Mouse (Mus musculus) heart, embryonic 13.5 days (tissue): ENCODE measurements around the gene Gm11992. TPM values are rescaled to one million over a fixed set of nuclear protein-coding genes. Genes with fewer than 3 reads are reported as not detected.

Source experiments
- ATAC-seq: fragments of 200-750 bp; cut with Nextera tagmentation; 2 replicates; pipeline ENCODE4 v1.8.0; 2017; ENCODE audit warnings: moderate TSS enrichment; ENCODE audit not compliant: insufficient number of reproducible peaks, low FRiP score, low TSS enrichment; ENCODE audit errors: extremely low read depth
- H3K27ac ChIP-seq: fragments of 300-500 bp; sonication (generic); replicated peaks from 2 replicates; pipeline ENCODE4 v1.5.1; 2015; ENCODE audit warnings: moderate library complexity, mild to moderate bottlenecking, inconsistent platforms
- H3K27me3 ChIP-seq: fragments of 300-500 bp; sonication (generic); replicated peaks from 2 replicates; pipeline ENCODE4 v1.6.1; 2015; ENCODE audit warnings: mild to moderate bottlenecking, inconsistent platforms
- H3K36me3 ChIP-seq: fragments of 300-500 bp; sonication (generic); 2 replicates; pipeline ENCODE4 v1.6.1; 2015; ENCODE audit warnings: mild to moderate bottlenecking, inconsistent platforms
- H3K4me1 ChIP-seq: fragments of 300-500 bp; sonication (generic); 2 replicates; pipeline ENCODE4 v1.6.1; 2015; ENCODE audit warnings: inconsistent platforms
- H3K4me2 ChIP-seq: fragments of 300-500 bp; sonication (generic); 2 replicates; pipeline ENCODE4 v1.6.1; 2015; ENCODE audit warnings: inconsistent platforms, mild to moderate bottlenecking, moderate library complexity
- H3K4me3 ChIP-seq: fragments of 300-500 bp; sonication (generic); 2 replicates; pipeline ENCODE4 v1.5.1; 2015; ENCODE audit warnings: moderate library complexity, mild to moderate bottlenecking, inconsistent platforms
- H3K9ac ChIP-seq: fragments of 300-500 bp; sonication (generic); 2 replicates; pipeline ENCODE4 v1.6.1; 2015; ENCODE audit warnings: inconsistent platforms, mild to moderate bottlenecking, moderate library complexity
- H3K9me3 ChIP-seq: fragments of 300-500 bp; sonication (generic); 2 replicates; pipeline ENCODE4 v1.6.1; 2016; ENCODE audit warnings: inconsistent platforms
- WGBS: fragments of 180-500 bp; shearing (Covaris S2); methylation state at CpG from one replicate; pipeline ENCODE4 v1.1.7; 2015; ENCODE audit warnings: mixed read lengths; 5-methylcytosine and 5-hydroxymethylcytosine counted together
- polyA plus RNA-seq: library from polyadenylated mRNA; unstranded; fragments of >200 nt; fragmentation: Nextera tagmentation; extraction: Ambion mirVana; gene quantifications from 2 replicates; pipeline ENCODE4 v1.2.1, GENCODE M21; 2015

The Gm11992 gene
- polyA plus RNA-seq: 2.3 and 3.7 TPM in 2 replicates

DNA sequence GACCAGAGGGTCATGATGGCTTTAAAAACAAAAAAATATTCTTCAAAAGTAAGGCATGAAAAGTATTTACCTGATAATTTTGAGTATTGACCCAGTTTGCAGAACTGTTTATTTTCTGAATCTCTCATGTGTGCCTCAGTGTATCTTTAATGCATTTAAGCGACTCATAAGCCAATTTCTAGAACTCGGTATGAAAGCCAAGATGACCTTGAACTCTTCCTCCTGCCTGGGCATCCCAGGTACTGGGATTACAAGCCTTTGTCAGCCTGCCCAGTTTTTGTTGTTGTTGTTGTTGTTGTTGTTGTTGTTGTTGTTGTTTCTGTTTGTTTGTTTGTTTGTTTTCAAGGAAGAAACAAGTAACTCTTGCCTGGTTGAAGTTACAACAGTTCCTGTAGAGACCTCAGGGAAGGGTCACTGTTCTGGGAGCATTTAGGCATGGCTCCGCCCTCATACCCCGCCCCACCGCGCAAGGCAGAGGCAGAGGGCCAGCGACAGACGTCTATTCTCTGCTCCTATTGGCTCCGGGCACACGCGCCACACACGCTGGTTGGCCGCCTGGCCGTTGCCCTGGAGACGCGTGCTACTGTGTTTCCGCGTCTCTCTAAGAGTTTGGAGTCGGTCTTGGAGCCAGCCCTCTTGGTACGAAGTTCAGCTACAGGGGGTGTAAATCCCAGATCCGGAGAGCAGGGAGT is at the start of gene Gm11992:
Gm11992 (plus strand) TSS at position 584 of the 692 bp plus-strand sequence.
- Histone ChIP-seq H3K4me1 (peaks cover 48% of the 10 kb centered on the region), H3K27ac (peak within 1 kb of the TSS; percentile 87), H3K4me3 (peak within 1 kb of the TSS; percentile 58), H3K27me3 (peaks cover 12% of the 10 kb centered on the region), H3K4me2 (peak within 1 kb of the TSS; percentile 88), H3K9ac (peak within 1 kb of the TSS; percentile 67), H3K36me3 (no peaks in the 10 kb centered on the region), H3K9me3 (no peaks in the 10 kb centered on the region)
- ATAC-seq: peak; percentile 84
- WGBS: 4% methylated on average over 21 of the region's 21 CpGs

DNA sequence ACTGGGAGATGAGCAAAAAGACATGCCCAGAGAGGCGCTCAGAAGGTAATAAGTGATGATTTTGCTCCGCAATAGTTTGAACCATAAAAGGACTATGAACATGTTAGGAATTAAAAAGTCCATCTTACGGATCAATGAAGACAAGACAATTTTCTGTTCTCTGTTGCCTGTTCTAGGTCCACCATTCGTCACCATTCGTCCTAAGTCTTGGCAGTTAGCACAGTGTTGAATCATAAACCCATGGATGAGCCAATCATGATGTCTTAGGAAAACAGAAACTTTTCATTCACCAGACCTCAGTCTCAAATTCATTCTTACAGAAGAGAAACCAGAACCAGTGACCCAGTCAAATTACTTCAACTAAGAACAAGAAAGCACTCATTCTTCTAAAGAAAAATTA is 39.6 kb upstream of the Gm11992 start:
- Histone ChIP-seq H3K36me3 (peaks cover 48% of the 10 kb centered on the region), H3K9me3 (no peaks in the 10 kb centered on the region), H3K4me3 (no peak overlapping the region), H3K9ac (no peak overlapping the region), H3K27ac (no peak overlapping the region), H3K27me3 (no peaks in the 10 kb centered on the region), H3K4me1 (peaks cover 23% of the 10 kb centered on the region), H3K4me2 (no peak overlapping the region)
- no peak for ATAC-seq
- 95% methylated on average over 5 of the region's 5 CpGs for WGBS

- Histone ChIP-seq H3K27me3 (0 out of 2 replicates have a peak, but pooled peaks cover 3% of the 10 kb centered on the region), H3K4me2 (peak overlapping the region; percentile 94), H3K4me1 (peaks cover 23% of the 10 kb centered on the region), H3K4me3 (peak overlapping the region; percentile 90), H3K27ac (peak overlapping the region; percentile 95), H3K9ac (peak overlapping the region; percentile 95), H3K9me3 (no peaks in the 10 kb centered on the region), H3K36me3 (peaks cover 31% of the 10 kb centered on the region)
- ATAC-seq: no peak
- WGBS: under 1% methylated on average over 7 of the region's 7 CpGs
These were observed 38.0 kb upstream of the Gm11992 start for GRCm38 (mm10) chr11:9010416-9010815.

DNA sequence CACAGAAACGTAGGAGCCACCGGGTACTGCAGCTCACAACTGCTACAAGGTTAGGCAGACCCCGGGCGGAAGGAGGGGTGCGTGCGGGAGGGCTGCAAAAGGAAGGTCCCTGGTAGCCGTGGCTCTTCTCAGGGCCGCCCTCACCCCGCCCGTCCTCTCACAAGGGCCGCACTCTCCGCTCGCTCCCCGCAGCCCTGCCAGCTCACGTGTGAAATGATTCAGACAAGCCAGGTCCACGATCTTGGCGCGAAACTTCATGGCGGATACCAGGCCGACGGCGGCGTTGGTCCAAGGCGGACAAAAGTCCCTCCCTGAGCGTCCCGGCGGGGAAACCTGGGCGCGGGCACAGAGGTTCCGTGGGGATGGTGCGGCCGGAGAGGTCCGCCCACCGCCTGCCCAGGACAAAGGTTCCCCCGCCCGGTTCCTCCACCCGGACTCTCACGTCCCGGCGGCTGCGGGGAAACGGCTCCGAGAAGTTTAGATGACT is 37.5 kb upstream of the Gm11992 start, which contains the start of gene Hus1:
Hus1 (minus strand) TSS at position 339 of the 487 bp plus-strand sequence.
- Histone ChIP-seq H3K9ac (peak within 1 kb of the TSS; percentile 95), H3K27me3 (0 out of 2 replicates have a peak, but pooled peaks cover 3% of the 10 kb centered on the region), H3K4me2 (peak within 1 kb of the TSS; percentile 94), H3K27ac (peak within 1 kb of the TSS; percentile 95), H3K4me3 (peak within 1 kb of the TSS; percentile 90), H3K4me1 (peaks cover 23% of the 10 kb centered on the region), H3K9me3 (no peaks in the 10 kb centered on the region), H3K36me3 (peaks cover 26% of the 10 kb centered on the region)
- ATAC-seq: peak; percentile 76
- WGBS: 0% methylated on average over 43 of the region's 43 CpGs

DNA sequence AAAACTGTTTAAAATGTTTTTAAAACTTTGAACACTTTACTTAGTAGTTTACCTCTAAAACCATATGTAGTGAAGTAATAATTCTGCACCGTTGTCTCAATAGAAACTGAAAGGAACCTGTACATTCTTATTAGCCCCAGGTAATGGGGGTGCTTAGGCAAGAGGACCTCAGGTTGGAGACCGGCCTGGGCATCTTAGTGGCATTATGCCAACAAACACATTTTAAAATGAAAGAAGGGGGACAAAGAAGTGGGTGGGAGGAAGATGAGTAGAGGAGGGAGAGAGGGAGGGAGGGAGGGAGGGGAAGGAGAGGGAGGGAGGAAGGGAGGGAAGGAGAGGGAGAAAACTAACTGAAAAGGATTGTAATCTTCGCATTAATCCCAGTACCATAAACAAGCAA is 37.0 kb upstream of the Gm11992 start:
- peak overlapping the region; percentile 95 for H3K27ac ChIP-seq
- WGBS: 3% methylated on average over 3 of the region's 3 CpGs
- ATAC-seq: no peak

GRCm38 (mm10) chr11:9014740-9015139 is 33.7 kb upstream of the Gm11992 start:
- H3K9ac ChIP-seq: no peak overlapping the region
- ATAC-seq: no peak
- H3K36me3 ChIP-seq: no peaks in the 10 kb centered on the region
- no peak overlapping the region for H3K4me2 ChIP-seq
- no peak overlapping the region for H3K4me3 ChIP-seq
- H3K9me3 ChIP-seq: no peaks in the 10 kb centered on the region
- H3K27me3 ChIP-seq: 0 out of 2 replicates have a peak, but pooled peaks cover 3% of the 10 kb centered on the region
- 82% methylated on average over 3 of the region's 3 CpGs for WGBS
- H3K4me1 ChIP-seq: peaks cover 7% of the 10 kb centered on the region
- H3K27ac ChIP-seq: no peak overlapping the region

More for the DNA sequence above, 37.0 kb upstream of the Gm11992 start:
- peaks cover 23% of the 10 kb centered on the region for H3K4me1 ChIP-seq
- peaks cover 23% of the 10 kb centered on the region for H3K36me3 ChIP-seq
- H3K9me3 ChIP-seq: no peaks in the 10 kb centered on the region
- peak overlapping the region; percentile 95 for H3K9ac ChIP-seq
- H3K27me3 ChIP-seq: 0 out of 2 replicates have a peak, but pooled peaks cover 3% of the 10 kb centered on the region
- peak overlapping the region; percentile 94 for H3K4me2 ChIP-seq
- peak overlapping the region; percentile 90 for H3K4me3 ChIP-seq

DNA sequence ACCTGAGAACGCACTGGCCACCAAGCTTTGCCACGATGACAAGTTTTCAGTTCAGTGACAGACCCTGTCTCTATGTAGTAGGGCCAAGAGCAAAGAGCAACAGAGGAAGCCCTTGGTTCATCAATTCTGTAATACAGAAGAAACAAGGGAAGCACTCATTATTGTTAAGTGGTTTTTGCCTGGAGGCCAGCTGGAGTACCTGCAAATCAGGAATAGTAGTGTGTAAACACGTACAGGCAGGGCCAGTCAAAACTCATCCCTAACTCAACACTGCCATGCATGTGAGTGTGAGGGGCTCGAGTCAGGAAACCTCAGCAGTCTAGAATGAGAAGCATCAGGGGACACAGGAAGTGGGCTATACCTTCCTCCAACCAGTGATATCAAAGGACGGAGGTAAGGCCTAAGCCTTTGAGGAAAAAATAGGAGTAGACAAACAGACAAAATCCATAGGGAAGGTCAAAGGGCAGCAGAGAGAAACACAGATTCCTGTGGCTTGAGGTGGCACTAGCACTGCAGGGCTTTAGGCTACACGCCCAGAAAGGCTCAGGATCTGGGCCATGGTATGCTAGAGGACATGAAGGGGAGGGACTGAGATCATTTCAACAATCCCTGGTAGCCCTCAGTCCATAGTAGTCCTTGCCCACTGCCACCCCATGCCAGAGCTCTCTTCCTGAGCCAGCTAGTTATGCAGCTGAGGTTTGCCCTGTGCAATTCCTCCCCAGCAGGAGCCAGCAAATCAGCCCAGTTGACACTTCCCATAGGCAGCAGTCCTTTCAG is 29.7 kb upstream of the Gm11992 start:
- 0 out of 2 replicates have a peak, but pooled peaks cover 3% of the 10 kb centered on the region for H3K27me3 ChIP-seq
- H3K9me3 ChIP-seq: no peaks in the 10 kb centered on the region
- WGBS: 71% methylated on average over 6 of the region's 6 CpGs
- no peak overlapping the region for H3K4me2 ChIP-seq
- no peak overlapping the region for H3K27ac ChIP-seq
- no peak overlapping the region for H3K4me3 ChIP-seq
- H3K9ac ChIP-seq: no peak overlapping the region
- ATAC-seq: no peak
- no peaks in the 10 kb centered on the region for H3K36me3 ChIP-seq
- no peaks in the 10 kb centered on the region for H3K4me1 ChIP-seq

- H3K4me1 ChIP-seq: peaks cover 6% of the 10 kb centered on the region; the same call in 1 of the 2 replicates
- 86% methylated on average over 5 of the region's 5 CpGs for WGBS
- no peak overlapping the region for H3K4me2 ChIP-seq
- no peak overlapping the region for H3K4me3 ChIP-seq
- no peak overlapping the region for H3K27ac ChIP-seq
- H3K9ac ChIP-seq: no peak overlapping the region
- no peak for ATAC-seq
- no peaks in the 10 kb centered on the region for H3K9me3 ChIP-seq
- no peaks in the 10 kb centered on the region for H3K27me3 ChIP-seq
- no peaks in the 10 kb centered on the region for H3K36me3 ChIP-seq
These were observed 28.2 kb upstream of the Gm11992 start for GRCm38 (mm10) chr11:9020207-9020606.

DNA sequence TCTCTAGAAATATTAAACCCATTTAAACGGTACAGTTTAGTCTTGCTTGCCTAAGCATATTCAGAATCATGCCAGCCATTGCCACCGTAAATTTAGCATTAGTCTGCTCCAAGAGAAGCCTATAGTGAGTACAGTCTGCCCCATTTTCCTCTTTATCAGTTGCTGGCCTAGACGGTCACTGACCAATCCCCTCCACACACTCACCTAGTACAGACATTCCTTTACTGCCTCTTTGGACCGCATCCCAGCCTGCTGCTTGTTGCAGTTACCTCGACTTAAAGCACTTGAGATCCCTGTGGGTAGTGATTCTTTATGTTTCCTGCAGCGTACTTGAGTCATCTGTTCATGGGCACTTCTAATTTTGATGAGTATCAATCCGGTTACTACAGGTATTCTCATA is 23.6 kb upstream of the Gm11992 start:
- H3K36me3 ChIP-seq: no peaks in the 10 kb centered on the region
- no peak overlapping the region for H3K4me3 ChIP-seq
- 58% methylated on average over 7 of the region's 7 CpGs for WGBS
- peak overlapping the region; percentile 28; the same call in 1 of the 2 replicates for H3K27ac ChIP-seq
- no peak for ATAC-seq
- H3K9me3 ChIP-seq: no peaks in the 10 kb centered on the region
- no peak overlapping the region for H3K9ac ChIP-seq
- no peaks in the 10 kb centered on the region for H3K27me3 ChIP-seq
- H3K4me2 ChIP-seq: no peak overlapping the region
- H3K4me1 ChIP-seq: peaks cover 7% of the 10 kb centered on the region; the same call in 1 of the 2 replicates

GRCm38 (mm10) chr11:9025211-9025610 is 23.2 kb upstream of the Gm11992 start:
- ATAC-seq: peak; percentile 37; the same call in 1 of the 2 replicates
- H3K36me3 ChIP-seq: no peaks in the 10 kb centered on the region
- H3K27me3 ChIP-seq: no peaks in the 10 kb centered on the region
- H3K9ac ChIP-seq: no peak overlapping the region
- peaks cover 7% of the 10 kb centered on the region; the same call in 1 of the 2 replicates for H3K4me1 ChIP-seq
- 46% methylated on average over 3 of the region's 3 CpGs for WGBS
- H3K27ac ChIP-seq: peak overlapping the region; percentile 28; the same call in 1 of the 2 replicates
- no peak overlapping the region for H3K4me3 ChIP-seq
- H3K4me2 ChIP-seq: no peak overlapping the region
- no peaks in the 10 kb centered on the region for H3K9me3 ChIP-seq

- 80% methylated on average over 2 of the region's 2 CpGs for WGBS
These were observed 16.9 kb upstream of the Gm11992 start for GRCm38 (mm10) chr11:9031530-9031929.

More at GRCm38 (mm10) chr11:9031530-9031929, 16.9 kb upstream of the Gm11992 start:
- Histone ChIP-seq H3K27ac (no peak overlapping the region), H3K9ac (no peak overlapping the region), H3K27me3 (no peaks in the 10 kb centered on the region), H3K4me1 (no peaks in the 10 kb centered on the region), H3K36me3 (no peaks in the 10 kb centered on the region), H3K4me2 (no peak overlapping the region), H3K4me3 (no peak overlapping the region), H3K9me3 (no peaks in the 10 kb centered on the region)
- ATAC-seq: no peak
